Mouse (Mus musculus) right cerebral cortex, adult 2 months (tissue): ENCODE results near the gene Ccnd2.

ENCODE experiments used
- DNase-seq, 2 experiments: peaks; one replicate each; pipeline ENCODE4 v3.0.0; 2021 to 2022; ENCODE audit warnings: low spot score in 2 of 2

Ccnd2 gene

DNA sequence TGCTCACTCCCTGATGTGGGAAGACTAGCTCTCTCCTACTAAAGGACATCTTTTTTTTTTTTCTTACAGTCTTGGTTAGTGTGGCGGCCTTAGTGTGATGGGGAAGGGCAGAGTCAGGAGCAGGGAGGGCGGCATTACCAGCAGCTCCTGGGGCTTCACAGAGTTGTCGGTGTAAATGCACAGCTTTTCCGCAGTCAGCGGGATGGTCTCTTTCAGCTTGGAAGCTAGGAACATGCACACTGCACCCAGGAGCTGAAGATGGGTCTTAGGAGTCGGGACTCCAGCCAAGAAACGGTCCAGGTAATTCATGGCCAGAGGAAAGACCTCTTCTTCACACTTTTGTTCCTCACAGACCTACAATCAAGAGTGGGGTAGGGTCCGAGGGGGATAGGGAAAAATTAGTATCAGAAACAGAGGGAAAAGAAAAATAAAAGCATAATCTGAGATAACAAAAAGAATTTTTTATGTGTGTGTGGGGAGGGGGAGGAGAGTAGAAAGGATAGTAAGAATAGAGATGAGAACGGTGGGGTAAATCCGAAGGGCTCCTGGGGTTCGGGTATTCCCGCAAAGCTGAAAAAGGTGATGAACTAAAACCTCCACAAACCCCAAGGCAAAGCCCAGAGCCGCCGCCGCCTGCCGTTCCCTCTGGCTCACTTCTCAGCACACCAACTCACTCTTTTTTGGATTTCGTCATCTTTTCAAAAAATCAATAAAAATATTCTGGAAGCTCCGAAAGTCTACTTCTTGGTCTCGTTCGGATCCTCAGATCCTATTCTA is 3.3 kb downstream of the Ccnd2 start:
- peak in 1 of 2 experiments; percentile 47 for DNase-seq

DNA sequence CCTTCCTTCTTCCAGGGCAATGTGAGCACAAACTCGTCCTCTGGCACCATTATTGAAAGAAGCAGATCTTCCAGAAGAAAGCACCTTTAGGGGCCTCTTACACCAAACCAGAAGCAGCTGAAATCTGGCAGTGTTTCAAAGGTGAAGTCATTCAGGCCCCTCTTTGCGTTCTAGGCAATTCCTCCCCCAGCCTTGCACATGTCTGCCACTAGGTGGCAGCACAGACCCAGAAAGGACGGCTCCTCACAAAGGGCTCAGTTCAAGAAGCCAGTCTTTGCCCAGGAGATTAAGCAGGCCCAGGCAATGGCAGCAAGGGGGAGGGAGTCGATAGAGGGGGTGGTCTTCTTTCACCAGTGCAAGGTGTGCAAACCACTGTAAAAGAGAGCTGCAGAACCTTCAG is 4.3 kb downstream of the Ccnd2 start:
- DNase-seq, result peak; percentile 84 to 86

DNA sequence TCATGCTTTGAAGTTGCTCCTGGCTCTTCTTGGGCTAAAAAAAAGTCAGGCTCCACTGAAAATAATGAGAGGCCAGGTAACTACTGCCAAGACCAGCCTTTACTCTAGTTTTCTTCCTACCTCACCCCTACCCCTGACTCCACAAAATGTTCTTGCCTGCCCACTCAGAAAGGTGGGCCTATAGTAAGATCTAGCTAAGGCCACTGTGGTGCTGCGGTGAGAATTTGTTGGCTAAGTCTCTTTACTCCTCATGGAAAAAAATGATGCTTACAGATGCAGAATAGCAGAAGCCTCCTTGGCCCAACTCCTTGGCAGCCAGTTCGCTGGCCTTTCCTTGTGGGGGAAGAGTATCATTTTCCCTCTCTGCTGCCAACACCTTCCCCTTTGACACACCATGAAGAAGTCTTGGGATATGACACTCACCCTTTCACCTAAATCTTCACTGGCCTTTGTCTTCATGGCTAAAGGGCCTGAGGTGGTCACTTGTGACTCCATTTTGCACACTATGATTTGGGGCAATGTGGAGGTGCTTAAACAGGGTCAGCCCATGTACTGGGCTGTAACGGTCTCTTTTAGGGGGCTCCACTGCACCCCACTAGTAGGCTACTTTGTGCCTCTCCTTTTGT is 5.6 kb downstream of the Ccnd2 start:
- no peak for DNase-seq

DNA sequence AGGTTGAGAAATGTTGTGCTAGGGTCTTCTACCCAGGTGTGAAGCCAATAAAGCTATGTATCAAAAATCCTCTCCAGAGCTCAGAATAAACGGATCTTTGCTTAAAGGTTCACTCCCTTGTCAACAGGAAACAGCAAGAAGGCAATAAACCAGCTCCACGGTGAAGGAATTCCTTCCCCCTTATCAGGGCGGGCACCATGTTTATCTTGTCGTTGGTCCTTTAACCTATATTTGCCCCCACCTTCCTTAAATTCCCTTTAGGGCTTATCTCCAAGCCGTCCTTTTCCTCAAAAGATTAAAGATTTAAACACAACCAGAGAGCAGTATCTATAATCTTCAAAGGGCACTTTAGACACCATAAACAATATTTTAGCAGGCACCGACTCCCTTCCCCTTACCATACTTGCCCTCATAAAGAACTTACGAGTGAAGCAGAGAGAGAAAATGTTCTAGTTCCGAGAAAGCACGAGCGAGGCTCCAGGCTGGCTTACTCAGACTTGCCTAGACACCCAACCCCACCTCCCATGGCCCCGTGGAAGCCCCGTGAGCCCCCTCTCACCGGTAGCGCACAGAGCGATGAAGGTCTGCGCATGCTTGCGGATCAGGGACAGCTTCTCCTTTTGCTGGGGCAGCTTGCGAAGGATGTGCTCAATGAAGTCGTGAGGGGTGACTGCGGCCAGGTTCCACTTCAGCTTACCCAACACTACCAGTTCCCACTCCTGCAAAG is 6.4 kb downstream of the Ccnd2 start:
- no peak for DNase-seq

DNA sequence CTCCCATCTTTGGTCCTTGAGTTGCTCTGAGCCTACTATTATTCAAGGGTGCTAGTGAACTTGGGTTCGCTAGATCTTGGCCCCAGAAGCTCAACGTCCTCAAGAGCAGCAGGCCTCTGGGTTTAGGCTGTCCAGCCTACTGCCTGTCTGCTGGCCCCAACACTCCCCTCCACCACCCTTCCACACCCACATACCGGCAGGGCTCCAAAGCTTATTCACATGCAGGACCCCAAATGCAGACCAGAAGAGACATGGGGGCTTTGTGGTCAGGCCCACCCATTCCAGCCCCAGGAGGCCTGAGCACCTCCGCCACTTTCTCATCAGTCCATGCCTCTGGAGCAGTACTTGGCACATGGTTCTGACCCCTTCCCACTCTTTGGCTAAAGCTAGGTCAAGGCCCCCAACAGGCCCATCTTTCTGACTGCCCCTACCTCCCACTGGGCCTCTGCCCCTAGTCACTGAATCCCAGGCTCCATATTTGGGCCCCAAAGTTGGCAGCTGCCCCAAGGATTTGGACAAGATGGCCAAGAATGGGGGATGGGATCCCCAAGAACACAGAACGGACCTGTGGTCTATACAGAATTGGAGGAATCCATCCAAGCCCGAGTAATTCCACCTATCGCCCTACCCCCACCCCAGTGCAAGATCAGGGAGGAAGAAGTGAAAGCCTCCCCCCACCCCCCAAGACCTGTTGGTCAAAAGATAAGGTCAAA is 8.3 kb downstream of the Ccnd2 start:
- no peak for DNase-seq

DNA sequence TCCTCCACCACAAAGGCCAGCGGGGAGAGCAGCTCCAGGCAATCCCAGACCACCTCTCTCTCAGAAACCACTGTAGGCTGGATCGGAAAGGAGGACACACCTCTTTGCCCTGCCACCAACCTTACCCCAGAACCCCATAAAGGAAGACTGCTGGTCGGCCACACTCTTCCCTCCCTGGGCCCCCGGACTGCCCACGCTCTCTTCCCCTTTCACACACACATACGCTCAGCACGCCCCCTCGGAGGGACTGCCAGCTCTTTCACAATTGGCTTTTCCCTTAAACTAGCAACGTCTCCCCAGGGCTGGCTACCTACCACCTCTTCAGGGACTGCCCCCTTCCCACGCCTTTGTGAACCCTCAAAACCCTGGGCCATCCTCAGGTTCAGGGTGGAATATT is 8.9 kb downstream of the Ccnd2 start:
- no peak for DNase-seq

DNA sequence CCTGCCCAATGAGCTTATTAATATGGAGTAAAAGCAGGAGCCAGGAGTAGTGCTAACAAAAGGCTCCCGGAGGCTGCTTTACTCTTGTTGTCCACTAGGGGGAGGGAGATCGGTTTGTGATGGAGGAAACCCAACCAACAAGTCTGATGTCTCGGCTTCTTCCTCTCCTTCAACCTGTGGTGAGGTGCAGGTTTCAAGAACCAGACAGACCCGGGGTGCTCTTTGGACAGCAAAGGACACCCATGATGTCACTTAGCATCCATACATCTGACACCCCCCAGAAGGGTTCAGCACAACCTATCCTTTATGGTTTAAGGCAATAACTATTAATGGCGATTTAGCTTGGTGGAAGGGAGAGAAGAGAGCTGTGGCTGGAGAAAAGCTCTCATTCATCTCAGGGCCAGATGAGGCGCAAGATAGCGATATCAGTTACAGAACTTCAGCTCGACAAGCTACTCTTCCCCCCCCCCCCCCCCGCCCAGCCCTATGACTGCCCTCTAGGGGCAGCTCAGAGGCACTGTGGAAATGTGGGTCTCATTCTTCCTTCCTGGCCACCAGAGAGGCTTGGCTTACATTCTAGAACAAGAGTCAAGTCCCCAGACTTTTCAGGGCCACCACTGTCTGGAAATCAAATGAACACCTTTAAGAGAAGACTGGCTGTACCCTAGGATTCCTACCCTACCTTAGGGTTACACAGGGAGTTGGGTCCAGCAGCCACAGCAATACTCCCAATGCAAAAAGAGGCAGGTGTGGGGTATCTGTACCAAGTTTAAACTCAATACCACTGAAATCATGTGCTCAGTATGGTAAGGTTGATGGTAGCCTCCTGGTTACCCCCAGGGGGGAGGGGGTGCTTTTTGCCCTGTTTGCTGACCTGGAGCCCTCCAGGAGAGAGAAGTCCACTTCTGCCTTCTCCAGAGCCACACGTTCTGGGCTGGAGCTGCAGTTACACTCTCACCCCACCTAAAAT is 9.6 kb downstream of the Ccnd2 start:
- peak in 1 of 2 experiments; percentile 53 for DNase-seq

DNA sequence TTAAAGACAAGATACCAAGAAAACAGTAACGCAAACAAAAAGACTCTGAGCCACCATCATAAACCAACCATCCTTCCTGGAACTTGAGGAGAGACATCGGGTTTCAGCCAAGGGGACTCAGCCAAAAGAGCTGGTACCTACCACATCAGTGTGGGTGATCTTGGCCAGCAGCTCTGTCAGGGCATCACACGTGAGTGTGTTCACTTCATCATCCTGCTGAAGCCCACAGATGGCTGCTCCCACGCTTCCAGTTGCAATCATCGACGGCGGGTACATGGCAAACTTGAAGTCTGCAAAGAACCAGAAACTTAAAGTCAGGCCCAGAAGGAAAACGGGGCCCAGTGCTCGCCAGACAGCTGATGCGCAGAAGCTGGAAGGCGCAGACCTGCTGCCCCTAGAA is 13.0 kb downstream of the Ccnd2 start:
- DNase-seq, result peak in 1 of 2 experiments; percentile 57

DNA sequence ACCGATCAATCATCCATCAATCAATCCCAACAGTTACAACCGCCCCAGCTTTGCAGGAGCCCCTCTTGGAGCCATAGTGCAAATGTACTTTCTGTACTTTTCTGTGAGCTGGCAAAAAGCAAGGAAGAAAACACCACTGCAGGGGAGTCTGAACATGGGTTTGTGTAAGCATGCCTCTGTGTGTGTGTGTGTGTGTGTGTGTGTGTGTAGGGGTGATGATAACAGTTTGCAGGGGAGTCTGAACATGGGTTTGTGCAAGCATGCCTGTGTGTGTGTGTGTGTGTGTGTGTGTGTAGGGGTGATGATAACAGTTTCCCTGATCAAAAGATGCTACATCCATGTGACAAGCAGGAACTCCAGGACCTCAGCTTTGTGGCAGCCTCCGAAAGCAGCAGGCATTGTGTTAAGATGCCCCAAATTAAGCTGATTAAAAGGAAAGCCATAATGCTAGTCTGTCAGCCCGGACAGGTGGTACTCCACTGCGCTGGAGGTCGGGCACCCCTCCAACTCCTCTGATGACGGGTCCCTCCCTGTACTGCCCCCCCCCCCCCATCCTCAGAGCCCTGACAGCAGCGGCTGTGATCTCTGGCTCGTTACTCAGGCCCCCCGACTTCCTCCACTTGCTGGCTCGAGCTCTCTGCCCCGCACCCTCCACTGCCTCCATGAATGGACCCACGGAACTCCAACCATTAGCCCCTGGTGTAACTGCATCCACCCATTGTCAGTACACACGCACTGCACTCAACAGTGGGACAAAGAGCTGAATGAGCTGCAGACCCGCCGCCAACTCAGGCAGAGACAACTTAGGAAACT is 18.4 kb downstream of the Ccnd2 start:
- no peak for DNase-seq

DNA sequence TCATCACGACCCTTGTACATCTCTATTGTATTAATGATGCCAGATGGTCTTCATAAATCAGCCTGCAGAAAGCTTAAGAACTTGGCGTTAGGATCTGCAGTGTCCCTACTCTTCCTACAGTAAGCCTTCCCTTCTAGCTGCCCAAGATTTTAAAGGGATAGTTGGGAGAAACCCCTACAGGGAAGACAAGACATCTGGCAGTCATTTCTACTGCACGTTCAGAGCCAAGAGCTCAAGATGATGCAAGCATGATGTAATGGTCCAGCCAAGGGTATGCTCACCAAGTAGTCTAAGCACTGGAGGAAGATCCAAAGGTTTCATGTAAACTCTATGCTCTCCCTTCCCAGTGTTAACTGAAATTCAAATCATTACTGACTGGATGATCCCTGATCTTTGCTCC is 19.3 kb downstream of the Ccnd2 start:
- DNase-seq, result no peak

DNA sequence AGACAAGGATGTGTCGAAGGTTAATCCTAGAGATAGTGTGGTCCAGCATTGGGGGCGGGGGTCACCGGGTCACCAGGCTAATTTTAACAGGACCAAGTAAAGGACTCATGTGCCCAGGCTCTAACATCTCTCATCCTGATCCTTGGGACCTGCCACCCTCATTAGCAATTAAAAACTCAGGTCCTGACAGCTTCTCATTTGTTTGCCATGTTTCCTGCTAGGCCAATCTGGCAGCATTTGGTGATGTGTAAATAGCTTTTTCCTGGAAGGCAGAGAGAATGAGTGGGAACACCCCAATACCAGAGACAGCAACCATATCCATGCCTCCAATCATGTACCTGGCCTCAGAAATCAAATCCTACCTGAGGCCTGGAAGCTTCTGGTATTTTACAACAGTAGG is 20.0 kb downstream of the Ccnd2 start:
- no peak for DNase-seq

DNA sequence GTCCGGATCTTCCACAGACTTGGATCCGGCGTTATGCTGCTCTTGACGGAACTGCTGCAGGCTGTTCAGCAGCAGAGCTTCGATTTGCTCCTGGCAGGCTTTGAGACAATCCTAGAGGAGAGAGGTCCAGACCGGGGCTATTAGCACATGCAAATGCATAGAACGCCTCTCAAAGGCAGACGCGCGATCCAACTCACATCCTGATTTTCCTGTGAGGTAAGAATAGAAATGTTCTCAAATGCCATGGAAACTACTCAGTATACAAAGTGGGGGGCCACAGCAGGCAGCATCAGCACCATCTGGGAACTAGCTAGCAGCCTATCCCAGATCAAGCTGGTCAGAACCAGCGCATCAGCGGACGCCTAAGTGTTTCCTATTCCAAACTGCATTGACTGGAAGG is 21.6 kb downstream of the Ccnd2 start:
- DNase-seq, result no peak

DNA sequence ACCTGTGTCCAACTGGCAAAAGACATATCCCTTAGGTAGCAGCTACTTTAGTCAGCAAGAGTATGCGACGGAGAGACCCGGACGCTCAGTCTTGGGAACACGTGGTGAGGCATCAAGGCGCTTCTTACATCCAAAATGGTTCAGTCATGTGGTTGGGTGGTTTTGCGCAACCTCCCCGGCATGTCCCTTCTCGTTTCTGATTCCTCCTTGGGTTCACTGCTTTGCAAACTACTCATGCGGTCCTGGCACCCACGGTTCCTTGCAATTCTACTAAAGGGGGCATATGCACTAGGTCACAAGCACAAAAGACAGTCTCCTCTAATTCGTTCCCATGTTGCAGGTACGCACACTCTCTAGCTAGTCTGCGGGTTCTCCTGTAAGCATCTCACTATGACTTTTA is 22.3 kb downstream of the Ccnd2 start:
- no peak for DNase-seq

DNA sequence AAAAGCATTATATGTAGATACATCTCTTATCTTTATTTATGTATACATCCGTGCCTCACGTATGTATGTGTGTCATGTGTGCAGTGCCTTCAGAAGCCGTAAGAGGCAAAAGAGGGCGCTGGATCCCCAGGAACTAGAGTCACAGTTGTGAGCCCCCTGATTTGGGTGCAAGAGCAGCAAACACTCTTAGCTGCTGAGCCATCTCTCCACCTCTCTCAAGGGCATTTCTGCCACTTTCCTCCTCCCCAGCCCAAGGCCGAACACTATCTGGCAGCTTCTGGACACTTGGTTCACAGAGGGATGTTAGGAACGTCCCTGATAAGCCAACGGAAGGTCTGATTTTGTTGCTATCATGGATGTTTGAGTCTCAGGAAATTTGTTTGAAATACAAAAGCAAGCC is 28.5 kb downstream of the Ccnd2 start:
- DNase-seq, result no peak

DNA sequence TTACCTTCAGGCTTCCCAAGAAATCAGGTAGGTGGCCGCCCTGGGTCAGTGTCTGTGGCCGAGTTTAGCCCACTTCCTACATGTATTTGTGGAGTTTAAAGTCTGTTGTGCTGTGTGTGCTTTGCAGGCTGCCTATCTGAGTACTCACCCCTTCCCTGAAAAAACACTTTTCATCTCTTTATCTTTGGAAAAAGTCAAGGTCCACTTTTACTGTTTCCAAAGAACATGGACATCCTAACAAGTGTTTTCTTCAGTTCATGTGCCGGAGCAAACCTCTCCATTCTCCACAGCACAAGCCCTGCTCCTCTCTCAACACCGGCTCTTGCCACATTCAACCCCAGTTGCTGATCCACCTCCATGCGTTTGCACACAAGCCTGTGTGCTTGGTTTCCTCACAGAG is 29.0 kb downstream of the Ccnd2 start:
- no peak for DNase-seq

DNA sequence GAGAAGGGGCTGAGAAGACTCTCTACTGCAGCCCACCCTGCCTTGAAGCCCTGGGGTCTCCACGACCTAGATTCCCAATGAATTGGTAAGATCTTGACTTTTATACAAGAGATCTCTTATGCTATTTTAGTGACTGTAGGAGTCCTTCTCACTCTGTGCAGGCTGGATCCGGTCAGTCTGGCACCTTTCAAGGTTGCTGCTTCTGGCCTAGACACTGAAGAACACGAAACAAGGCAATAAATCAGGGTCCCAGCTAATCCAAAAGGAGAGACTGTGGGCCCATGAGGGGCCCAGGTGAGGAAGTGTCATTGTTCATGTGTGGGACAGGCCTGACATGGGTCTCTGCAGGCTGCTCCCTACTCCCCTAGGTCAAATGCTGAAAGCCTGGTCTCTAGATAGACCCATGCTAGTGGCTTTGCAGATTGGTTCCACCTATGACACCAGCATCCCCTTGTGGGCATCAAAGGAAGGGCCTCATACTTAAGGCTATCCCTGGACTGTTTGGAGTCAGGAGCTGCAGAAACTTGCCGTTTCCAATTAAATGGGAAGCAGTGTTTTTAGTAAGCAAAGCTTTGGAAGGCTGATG is 29.7 kb downstream of the Ccnd2 start:
- DNase-seq, result no peak

DNA sequence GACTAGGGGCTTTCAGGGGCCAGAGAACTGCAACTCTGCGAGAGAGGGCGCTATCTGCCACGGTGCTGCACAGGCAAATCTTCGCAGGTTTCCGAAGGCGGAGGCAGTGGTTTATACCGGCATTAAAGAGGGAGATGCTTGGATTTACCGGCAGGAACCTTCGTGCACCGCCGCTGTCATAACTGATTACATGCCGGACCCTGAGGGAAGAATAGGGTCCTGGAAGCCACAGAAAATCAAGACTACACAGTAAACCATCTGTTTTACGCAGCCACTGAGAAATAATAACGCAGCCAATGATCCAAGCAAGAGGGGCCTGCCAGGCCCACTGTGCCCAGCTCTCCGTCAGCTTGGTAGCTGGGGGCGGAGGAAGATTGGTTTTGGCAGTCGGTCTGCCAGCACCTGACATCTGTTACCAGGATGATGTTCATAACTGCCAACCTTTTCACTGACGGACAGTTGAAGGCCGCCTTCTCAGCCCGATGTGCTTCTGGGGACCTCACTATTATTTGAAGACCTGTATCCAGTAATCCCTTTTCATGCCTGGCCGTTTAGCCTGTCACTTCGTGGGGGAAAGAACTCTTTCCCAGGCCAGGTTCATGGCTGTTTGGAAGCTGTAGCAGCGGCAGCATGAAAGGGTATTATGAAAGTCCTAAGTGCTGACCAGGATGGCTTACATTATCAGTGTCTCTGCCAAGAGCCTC is 37.1 kb downstream of the Ccnd2 start:
- DNase-seq, result no peak

DNA sequence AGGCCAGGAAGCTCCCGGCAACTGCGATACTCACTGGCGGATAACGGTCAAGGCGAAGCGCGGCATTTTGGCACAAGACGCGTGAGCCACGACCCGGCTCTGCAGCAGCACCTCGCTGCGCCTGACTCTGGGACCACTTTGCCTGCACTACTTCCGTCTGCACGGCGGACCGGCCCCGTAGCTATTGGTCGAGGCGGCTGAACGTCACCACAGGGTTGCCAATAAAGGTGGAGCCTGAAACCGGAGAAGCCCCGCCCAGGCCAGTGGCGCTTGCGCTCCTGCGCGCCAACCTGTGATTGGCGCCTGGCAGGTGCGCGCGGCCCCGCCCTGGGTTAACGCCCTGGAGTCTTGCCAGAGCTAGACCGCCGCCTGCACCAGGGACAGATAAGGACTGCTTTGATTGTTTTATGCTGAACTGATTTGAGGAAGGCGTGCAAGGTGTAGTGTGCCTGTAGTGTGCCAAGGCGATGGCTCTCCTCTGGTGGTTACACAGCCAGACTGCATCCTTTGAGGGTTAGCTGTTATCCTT is 42.5 kb downstream of the Ccnd2 start, which contains the start of gene Tigar:
Gene Tigar (minus strand): TSS at position 156 of the 529 bp plus-strand sequence.
- peak; percentile 94 to 96 for DNase-seq
